Mouse (Mus musculus) E14TG2a.4 (cell line): Measurements from ENCODE around the gene Eng.

Source experiments
- CTCF ChIP-seq: conservative IDR thresholded peaks from 2 replicates; pipeline ENCODE4 v1.5.1; 2014; ENCODE audit warnings: low read length
- POU5F1 ChIP-seq: IDR thresholded peaks from 2 replicates; pipeline ENCODE4 v1.6.1; 2014; ENCODE audit warnings: low read length, borderline replicate concordance

- TF ChIP-seq CTCF (no peak), POU5F1 (no peak)
These were observed 15.3 kb upstream of the Eng start for GRCm38 (mm10) chr2:32631046-32631445.
